Mouse (Mus musculus): ENCODE measurements around the gene Steap1.

Steap1 gene

DNA sequence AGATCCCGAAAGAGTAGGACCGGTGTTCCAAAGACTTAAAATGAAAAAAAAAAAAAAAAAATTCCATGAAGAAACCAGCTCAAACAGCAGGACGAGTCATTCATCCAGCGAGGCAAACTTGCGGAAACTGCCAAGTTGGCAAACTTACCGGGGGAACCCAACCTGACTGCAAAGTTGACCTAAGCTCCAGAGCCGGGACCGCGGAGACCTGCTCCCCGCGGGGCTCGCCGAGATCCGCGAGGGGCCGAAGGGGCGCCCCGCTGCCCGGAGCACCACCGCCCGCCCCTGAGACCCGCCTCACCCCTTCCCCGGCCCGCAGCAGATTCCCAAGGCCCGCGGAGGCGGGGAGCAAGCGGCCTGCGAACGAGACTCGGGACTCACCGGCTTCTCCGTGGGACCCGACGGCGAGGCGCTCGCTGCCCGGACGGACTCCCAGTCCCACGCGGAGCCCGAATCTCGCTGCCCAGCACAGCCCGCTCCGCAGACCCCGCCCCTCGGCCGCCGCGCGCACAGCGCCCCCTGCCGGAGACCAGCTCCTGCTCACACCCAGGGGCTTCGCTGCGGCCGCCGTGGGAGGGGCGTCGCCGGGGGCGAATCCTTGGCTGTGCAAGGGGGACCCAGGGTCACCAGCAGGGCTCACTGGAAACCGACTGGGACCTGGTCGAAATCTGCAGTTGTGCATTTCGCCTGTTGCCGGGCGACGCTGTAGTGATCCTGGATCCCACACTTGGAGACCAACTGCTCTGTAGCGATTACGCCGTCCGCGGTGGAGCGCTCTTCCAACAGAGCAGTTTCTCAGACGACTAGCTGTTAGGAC is at the start of gene Steap1:
Gene Steap1, minus strand, starts transcription at position 461 of the 817 bp plus-strand sequence.
- peak; percentile 68 to 73 for DNase-seq (ENCODE audit: low spot score in 2 of 2)

DNA sequence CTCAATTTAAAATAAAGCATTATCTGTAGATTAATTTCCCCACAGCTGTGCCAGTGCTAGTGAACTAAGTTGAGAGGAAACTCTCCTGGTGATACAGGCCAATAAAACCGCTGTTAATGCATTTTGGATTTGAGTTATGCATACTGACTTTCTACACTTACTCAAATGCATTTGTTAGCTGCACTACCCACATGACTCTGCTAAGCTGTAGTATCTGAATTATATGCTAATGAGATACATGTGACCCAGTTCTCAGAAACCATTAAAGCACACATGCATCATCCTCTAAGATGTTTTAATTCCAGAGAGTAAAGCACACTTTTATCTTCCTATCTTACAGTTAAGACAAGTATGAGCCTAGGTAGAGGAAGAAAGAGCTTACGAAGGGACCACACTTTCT is 38.0 kb upstream of the Steap1 start:
- DNase-seq (ENCODE audit: low spot score in 2 of 2): no peak

DNA sequence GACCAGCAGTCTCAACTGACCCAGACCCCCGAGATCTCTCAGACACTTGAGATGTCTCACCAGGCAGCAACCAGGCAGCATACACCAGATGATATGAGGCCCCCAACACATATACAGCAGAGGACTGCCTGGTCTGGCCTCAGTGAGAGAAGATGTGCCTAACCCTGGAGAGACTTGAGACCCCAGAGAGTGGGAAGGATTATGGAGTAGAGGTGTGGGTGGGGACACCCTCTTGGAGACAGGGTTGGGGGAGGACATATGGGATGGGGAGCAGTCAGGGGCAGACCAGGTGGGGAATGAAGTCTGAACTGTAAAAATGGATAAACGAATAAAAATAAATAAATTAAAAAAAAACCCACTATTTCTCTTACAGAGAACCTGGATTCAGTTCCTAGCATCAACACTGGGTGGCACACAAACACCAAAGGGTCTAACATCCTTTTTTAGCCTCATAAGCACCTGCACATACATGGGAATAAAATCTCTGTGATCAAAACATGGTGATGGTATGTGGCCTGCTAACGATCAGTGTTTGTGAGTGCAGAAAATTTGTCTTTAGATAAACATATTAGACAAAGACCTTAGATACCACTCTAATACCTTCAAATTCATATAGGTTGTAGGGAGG is 7.4 kb upstream of the Steap1 start:
- peak in 1 of 2 experiments; percentile 35 for DNase-seq (ENCODE audit: low spot score in 2 of 2)

DNA sequence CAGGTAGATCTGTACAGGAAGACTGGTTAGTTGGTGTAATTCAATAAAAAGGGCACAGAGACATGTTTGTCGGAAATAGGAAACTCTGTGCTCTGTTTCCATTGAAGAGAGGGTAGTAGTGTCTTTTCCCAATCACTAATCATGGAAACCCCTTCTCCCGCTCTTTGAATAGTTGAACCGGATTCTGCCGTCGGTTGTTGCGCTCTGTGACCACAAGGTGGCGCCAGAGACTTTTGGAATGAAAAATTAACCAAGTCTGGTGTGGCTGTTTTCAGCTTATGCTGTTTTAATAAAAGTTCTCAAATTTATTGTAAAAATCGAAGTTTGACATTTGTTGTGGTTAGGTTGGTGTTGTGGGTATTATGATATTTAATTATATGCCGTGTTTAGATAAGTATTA is 5.9 kb upstream of the Steap1 start:
- DNase-seq (ENCODE audit: low spot score in 2 of 2): peak; percentile 56 to 72

DNA sequence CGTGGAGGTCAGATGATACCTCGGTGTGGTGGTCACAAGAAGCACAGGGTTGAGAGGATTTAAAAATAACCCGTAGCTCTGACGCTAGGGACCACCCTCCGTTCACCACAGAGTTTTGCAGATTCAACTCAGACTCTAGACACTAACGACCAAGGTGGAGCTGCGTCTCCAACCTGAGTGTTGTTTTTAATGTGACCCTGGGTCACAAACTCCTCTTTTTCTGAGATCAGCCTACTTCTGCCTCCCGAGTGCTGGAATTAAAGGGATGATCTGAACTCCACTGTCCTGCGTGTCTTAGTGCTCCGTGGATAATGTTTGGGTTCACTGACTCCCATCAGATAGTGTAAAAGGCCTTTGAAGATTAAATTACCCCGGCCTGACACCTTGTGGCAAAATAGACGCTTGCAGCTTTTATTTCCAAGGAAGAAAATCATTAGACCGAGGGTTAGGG is 671 bp upstream of the Steap1 start:
- DNase-seq (ENCODE audit: low spot score in 2 of 2): peak; percentile 36 to 68

DNA sequence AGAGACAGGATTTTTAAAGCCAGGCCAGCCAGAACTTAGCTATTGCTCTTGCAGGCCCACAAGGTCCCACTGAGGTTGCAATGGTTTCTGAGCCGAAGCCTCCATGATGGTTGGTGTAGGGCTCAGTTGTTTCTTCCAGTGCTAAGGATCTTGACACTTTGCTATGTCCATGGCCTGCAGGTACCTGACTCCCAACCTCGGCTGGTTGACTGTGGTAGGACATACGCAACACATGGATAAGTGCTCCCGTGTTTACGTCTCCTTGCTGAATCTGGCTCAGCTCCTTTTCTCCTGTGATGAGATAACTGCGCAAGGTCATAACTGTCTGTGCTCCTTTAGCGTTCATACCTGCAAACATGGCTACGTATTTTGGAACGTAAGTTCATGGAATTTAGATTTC is 14.7 kb downstream of the Steap1 start:
- no peak for DNase-seq (ENCODE audit: low spot score in 2 of 2)

DNA sequence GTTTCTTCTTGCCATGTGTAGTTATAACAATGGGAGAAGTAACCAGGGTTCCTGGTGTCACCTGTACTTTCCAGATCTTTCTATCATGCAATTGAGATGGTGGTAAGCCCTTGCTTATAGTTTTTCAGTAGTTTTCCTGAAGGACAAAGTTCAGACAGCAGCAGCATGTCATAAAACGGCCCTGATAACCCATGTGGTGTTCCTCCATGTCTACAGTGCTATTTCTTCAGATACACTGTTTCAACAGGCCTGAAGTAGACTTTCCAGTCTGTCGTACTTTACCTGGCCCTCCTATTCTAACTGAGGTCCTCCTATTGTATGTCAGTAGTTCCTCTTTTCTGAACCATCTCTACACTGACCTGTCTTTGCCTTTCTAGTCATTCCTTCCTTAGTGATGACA is 16.3 kb downstream of the Steap1 start:
- no peak for DNase-seq (ENCODE audit: low spot score in 2 of 2)

DNA sequence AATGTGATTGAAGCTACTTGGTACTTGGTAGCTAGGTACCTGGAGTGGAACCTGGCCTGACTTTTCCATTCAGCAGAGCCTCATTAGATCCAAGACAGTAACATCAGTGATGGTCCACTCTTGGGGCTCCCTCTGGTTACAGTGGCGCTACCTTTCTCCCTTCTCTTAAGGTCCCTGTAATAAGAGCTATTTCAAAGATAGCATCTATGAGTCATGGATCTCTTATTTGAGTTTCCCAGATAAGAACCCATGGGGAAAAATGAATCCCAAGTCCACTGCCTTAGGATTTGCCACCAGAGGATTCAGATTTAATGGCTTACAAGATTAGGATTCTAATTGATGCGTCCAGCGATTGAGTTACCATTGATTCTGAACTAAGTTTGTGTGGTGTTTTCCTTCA is 16.9 kb downstream of the Steap1 start:
- no peak for DNase-seq (ENCODE audit: low spot score in 2 of 2)

DNA sequence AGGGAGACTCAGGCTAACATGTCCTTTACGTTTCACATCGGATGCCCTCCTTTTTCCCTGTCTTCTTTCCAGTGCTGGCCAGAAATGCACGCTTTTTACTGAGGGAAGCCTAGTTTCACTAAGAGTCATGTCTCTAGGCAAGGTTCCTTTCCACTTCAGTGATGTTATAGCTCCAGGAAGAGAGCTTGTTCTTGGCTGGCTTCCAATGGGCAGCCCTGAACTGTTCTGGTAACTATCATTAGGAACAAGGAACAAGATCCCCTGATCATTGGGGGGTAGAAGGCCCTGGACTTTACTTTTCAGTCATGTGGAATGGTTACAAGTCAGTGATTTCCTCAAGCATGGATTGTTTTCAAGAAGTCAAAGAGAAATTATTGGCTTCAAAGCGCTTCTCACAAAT is 19.2 kb downstream of the Steap1 start:
- no peak for DNase-seq (ENCODE audit: low spot score in 2 of 2)

DNA sequence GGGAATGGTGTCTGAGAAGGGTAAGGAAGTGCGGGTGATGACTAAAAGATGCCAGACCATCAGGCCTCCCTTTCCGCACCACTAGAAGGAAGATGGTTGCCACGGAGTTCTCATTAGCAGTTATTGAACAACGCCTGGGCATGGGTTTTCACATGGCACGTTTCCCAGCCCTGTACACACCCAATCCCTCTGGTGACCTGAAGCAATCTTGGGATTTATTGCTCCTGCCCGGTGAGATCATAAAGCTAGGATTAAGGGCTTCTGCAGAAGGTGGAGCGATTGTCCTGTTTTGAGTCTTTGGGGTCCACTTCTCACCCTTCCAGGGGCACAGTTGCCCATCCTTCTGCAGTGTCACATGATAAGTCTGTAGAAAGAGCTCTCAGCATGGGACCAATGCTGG is 26.9 kb downstream of the Steap1 start:
- no peak for DNase-seq (ENCODE audit: low spot score in 2 of 2)

DNA sequence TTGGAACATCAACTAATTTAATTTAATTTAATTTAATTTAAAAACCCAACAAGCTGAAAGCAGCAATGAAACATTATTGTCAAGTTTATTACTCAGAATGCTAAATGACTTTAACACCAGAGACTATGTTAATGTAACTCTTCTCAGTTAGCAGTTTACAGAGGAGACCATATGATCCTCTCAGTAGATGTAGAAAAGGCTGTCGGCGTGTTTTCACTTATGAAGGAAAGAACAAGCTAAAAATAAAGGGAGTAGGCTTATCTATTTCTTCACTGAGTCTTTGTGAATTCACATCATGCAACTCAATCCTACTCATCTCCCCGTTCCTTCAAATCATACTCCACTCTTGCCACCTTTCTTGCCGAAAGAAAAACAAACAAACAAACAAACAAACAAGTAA is 38.1 kb downstream of the Steap1 start:
- peak in 1 of 2 experiments; percentile 17 for DNase-seq (ENCODE audit: low spot score in 2 of 2)

DNA sequence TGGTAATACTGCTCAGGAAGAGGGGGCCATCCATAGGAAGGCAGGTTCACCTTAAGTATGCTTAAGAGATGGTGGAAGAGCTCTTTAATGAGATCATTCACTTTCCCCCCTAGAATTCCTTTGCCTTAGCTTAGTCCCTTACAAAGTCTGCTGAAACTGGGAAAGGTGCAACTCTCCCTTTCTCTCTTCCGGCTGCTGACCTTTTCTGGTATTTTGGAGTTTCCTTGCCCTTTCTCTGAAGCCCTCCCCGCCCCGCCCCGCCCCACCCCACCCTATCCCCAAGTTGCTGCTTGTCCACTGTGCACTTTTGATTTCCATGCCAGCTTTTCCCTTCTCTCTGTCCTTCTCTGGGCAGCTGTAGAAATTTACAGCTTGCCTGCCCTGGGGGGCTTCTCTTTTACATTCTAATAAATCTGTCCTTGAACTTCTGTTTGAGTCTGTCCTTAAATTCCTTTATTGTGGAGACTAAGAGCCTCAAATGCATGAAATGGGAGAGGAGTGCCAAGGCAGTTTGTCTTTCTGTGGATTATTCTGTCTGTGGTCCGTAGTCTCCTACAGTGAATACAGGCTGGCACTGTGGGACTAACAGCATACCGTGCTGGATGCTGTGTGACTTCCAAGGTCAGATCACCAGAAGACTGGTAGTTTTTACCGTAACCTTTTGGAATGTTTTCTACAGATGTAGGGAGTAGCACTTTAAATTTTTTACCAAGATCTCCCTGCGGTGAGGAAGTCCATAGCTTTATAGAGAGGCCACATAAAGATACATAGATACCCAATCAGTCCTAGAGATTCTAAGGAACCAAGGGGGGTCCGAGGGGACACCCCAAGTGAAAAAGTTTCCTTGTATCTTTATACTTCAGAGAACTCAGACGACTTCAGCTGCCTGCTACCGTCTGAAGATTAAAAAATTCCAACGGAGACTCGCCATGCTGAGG is 41.5 kb downstream of the Steap1 start:
- no peak for DNase-seq (ENCODE audit: low spot score in 2 of 2)

DNA sequence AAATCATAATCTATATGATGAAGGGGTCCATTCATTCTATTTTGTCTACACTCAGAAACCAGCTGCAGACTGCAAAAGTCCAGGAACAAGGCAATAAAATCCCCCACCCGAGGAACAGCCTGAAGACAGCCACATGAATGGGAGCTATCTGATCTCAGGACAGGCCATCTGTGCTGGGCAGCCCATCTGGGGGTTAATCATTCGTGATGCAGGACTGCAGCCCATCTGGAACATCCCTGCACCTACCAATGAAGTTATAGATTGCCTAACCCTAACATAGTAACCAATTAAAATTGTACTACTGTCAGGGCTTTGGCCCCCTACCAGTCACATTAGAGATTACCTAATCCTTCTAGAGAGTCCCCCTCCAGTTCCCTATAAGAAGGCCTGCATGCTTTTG is 44.1 kb downstream of the Steap1 start:
- DNase-seq (ENCODE audit: low spot score in 2 of 2): no peak

DNA sequence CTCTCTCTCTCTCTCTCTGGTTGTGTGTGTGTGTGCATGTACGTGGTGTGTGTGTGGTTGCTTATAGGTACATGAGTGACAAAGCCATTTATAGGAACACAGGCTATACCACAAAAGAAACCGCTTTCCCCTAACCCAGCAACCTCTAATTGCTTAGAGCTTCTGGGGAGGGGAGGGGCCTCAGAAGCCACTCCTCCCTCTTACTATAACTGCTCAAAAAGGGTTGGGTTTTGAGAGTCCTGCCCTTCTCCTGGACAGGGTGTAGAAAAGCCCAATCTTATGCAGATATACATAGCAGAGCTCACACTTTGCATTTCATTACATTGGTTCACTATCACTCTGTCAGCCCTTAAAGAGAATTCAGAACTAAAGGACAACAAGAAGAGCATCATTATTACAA is 48.7 kb downstream of the Steap1 start:
- no peak for DNase-seq (ENCODE audit: low spot score in 2 of 2)

DNA sequence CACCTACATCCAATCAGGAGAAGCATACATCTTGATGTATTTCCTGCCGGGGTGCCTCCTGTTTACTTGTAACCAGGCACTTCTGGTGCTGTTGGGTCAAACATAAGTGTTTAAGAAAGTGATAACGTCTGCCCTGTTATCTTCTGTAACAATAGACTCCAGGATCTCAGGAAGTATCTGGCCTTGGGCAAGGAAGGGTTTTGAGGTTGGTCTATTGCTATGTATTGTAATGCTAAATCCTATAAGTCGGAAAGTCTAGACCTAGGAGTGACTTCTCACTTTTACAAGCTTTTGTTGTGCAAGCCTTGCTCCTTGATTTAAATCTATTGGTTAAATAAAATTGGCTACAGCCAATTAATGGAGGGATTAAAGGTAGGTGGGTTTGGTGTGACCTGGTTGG is 50.3 kb downstream of the Steap1 start:
- DNase-seq (ENCODE audit: low spot score in 2 of 2): no peak

DNA sequence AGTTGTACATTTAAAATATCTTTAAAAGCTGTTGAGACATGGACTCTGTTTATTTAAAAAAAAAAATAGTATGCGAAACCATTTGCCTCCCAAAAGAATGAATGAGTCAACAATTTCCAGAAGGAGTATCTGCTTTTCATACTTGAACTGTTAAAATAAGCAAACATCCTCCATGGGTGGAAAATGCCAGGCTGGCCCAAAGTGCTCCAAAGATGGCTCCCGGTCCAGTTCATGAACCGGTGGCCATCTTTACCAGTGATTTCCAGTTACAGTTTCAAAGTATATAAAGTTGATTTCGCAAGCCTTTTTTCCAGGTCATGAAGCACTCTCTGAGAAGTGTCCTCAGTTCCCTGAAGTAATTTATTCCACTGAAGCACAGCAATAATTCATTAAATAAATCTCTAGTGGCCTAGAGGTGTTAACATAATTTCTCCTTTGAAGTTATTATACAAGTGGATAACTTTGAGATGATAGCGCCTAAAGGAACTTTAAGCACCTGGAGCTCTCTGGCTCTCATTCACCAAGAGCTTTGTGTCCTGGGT is 53.7 kb downstream of the Steap1 start:
- DNase-seq (ENCODE audit: low spot score in 2 of 2): no peak

DNA sequence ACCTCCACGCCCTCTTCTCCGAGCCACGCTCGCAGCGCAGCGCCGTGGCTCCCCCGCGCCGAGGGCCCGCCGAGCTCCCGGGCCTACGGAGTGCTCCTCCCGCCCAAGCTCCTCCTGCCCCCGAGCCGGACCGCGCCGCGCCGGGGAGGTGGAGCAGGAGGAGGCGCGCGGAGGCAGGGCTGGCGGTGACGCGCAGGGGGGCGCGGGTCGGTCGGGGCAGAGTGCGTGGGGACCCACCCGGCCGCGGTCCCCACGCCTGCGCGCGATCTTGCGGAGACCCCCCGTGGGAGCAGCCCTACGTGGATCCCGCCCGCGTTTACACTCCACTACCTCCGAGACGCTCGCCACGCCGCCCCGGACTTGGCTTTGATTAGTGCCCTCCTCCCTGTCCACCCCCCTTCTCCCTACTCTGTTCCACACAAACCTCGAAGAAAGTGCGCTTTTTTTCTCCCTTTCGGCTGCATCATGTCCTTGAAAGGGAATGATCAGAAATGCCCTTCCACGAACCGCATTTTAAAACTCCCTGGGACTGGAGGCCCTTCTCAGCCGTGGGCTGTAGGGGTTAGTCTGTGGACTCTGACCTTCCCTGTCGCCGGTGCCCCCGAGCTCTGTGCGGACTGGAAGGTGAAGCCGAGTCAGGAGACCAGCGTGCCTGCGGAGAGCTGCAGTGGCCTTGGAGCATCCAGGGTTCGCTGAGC is 55.0 kb downstream of the Steap1 start, which contains the start of gene Steap2:
Gene Steap2, minus strand, starts transcription at position 623 of the 698 bp plus-strand sequence.
- peak; percentile 12 to 27 for DNase-seq (ENCODE audit: low spot score in 2 of 2)

DNA sequence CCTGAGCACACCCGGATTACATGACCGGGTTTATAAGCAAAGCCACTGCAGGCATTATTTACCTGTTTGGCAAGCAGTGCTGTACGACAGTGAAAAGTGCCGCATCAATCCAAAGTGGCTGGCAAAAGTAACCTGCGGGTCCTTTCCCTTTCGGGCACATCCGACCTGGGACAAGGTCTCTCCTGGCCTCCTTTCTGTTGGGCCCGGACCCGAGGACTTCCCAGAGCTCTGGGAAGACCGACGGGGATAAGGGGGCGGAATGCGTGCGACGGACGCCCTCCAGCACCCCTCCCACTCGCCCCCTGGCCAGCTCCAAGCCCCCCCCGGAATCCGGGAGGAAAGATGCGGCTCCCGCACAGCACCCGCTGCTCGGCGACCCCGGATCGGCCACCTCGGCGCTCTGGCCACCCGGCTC is 55.6 kb downstream of the Steap1 start:
- peak in 1 of 2 experiments; percentile 8 for DNase-seq (ENCODE audit: low spot score in 2 of 2)

DNA sequence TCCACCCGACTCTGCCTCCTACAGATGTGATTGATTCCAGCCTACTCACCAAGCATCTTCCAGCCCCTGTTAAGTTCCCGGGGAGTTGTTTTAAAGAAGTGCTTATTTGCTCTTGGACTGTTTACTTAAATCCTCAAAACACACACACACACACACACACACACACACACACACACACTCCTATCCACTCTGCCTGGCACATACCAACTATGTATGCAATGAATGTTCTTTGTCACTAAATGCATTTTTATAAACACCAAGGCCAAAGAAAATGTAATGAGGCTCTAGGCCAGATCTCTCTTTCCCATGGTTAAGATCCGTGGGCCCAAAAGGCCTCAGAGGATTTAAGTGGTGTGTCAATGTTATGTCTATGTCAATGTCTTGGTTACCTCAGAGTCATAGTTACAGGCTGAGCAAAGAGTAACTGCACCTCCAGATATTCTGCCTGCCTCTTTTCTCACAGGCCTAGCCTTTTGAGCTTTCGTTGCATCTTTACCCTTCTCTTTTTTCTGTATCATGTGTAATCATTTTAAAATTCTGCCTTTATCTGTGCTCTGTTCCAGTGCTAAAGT is 56.9 kb downstream of the Steap1 start:
- DNase-seq (ENCODE audit: low spot score in 2 of 2): no peak

DNA sequence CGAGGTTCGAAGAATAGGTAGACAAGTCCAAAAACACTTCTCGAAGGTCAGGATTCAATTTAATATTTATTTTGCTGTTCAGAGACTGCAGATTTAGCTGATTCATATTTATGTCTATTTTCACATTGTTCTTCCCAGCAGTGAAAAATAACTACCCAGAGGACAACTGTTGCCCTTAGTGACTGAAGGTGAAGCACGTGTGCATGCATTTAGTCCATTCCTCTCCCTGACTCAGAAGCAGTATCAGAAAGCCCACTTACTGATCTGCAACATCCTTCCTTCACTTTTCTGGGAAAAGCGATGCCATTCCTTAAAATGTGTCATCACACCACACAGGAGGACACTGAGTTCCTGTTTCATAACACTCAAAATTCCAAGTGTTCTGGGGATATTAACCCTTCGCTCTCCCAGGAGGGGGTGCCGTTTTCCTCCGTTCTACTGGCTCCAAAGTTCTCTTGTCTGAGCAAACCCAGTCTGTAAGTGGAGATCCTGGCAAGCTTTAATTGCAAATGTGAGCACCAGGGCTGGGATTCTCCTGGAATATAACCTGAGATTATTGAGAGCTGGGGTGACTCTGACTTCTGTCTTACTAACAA is 60.1 kb downstream of the Steap1 start:
- no peak for DNase-seq (ENCODE audit: low spot score in 2 of 2)

Data from frontal cortex, postnatal 36 days (tissue).